In the genomic region with DNA sequence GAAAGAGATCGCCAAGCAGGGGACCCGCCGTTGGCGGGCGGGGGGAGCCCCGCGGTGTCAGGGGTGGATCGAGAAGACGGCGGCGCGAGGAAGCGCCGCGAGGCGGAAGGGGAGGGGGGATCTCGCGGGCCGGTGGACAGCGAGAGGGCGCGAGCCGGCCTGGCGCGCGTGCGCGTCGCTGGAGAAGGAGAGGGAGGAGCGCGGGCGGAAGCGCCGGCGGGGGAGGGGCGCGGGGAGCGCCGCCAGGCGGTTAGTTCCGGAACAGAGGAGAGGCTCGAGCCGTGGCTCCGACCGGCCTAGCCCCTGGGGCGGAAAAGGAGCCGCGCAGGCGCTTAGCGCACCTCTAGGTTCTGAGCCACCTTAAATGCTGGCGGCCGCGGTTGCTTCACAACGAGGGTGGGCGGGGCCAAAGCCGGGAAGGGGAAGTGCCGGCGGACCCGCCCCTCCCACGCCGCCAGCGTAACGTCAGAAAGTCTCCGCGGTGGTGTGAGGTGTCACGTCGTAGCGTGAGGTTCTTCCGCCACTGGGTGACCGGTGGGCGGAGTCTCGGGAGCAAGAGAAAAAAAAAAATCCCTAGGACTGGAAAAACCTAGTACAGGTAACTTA, we compare ENCODE assay signal across 1 mouse cellular context.
TF ChIP-seq lines count a peak whose summit lies in the region.

A gene (minus strand): TSS at position 165 of the 606 bp plus-strand sequence.

TF ChIP-seq in CH12.LX, 34 proteins besides CTCF, POLR2A, EP300 and RAD21 (continued from another document):
- TF ChIP-seq USF2 (conservative IDR thresholded peaks at IDR 0.05; ENCODE audit: low read depth, low read length) (no peak), CHD2 (IDR thresholded peaks at IDR 0.05; ENCODE audit: low read length) (peak; percentile 89), KAT2A (IDR thresholded peaks at IDR 0.05; ENCODE audit: insufficient replicate concordance, low read length) (peak; percentile 99), ELF1 (IDR thresholded peaks at IDR 0.05; ENCODE audit: low read depth, low read length) (peak; percentile 96), PAX5 (IDR thresholded peaks at IDR 0.05; ENCODE audit: low read length) (no peak), RCOR1 (conservative IDR thresholded peaks at IDR 0.05; ENCODE audit: low read depth, low read length) (no peak), JUN (IDR thresholded peaks at IDR 0.05; ENCODE audit: insufficient read depth, low read depth, low read length) (0 out of 2 replicates have a peak, but pooled peaks have one; percentile 2), HCFC1 (IDR thresholded peaks at IDR 0.05; ENCODE audit: low read depth, low read length) (peak; percentile 86), NELFE (IDR thresholded peaks at IDR 0.05; ENCODE audit: low read depth, low read length) (peak; percentile 59; the same call in 1 of the 2 replicates), ZNF384 (IDR thresholded peaks at IDR 0.05; ENCODE audit: low read depth, low read length) (peak; percentile 92), MYC (IDR thresholded peaks at IDR 0.05; ENCODE audit: low read depth, low read length) (peak; percentile 86), ETS1 (conservative IDR thresholded peaks at IDR 0.05; ENCODE audit: low read depth, low read length) (peak; percentile 50), MAX (IDR thresholded peaks at IDR 0.05; ENCODE audit: low read length) (peak; percentile 73), TCF12 (IDR thresholded peaks at IDR 0.05; ENCODE audit: low read depth, low read length) (peak; percentile 88), MAFK (IDR thresholded peaks at IDR 0.05; ENCODE audit: insufficient replicate concordance, low read length) (0 out of 2 replicates have a peak, but pooled peaks have one; percentile 35), ZMIZ1 (IDR thresholded peaks at IDR 0.05; ENCODE audit: low read depth, low read length) (peak; percentile 82; the same call in 1 of the 2 replicates), ZKSCAN1 (IDR thresholded peaks at IDR 0.05; ENCODE audit: borderline replicate concordance, low read depth, low read length) (peak; percentile 34; the same call in 1 of the 2 replicates), MAZ (IDR thresholded peaks at IDR 0.05; ENCODE audit: low read depth, low read length) (peak; percentile 81), JUND (conservative IDR thresholded peaks at IDR 0.05; ENCODE audit: low read depth, low read length) (peak; percentile 63; the same call in 1 of the 2 replicates), CHD1 (IDR thresholded peaks at IDR 0.05; ENCODE audit: low read depth, low read length) (no peak)
